Mouse (Mus musculus) kidney, adult 18-20 months (tissue): ENCODE measurements around the gene Egln2.
A peak's percentile ranks its signal among the peaks of the same experiment; 100 is the strongest.

Source experiments
- DNase-seq: peaks from one replicate; pipeline ENCODE4 v3.0.0; 2021

Egln2 gene

DNA sequence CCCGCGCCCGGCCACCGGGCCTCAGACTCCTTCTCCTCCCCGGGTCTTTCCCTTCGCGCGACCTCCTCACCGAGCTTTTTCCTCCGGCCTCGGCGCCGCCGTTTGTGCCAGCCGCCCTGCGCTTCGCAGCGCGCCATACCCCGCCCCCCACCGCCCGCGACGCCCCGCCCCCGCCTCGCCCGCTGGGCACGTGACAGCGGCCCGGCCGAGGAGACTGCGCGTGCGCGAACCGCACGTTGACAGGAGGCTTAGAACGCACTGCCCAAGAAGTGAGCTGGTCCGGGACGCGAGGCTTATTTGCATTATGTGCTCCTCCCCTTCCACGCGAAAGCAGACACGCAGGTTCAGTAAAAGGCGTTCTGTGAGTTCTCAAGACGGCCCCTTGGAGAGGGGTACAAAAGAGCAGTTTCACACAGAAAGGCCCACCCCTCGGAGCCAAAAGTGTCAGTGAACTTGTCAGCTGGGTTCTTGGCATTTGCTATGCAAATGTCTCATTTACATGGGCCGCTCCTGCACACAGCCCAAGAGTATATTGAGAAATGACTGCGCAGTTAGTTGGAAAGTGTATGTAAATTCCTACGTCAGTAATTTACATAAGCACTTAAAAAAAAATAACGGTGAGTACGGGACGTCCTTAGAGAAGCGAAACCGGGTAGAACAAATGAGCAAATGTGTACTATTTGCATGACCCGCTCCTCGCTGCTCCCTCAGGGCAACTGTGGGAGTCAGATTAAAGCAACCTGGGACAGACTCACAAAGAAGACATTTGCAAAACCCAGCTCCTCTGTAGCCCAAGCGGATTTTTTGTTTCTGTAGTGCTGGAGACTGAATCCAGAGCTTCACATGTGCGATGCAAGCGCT is at the start of gene Egln2:
TSS of gene Egln2 (minus strand) at position 189 of the 861 bp plus-strand sequence.
- DNase-seq = peak; percentile 96

DNA sequence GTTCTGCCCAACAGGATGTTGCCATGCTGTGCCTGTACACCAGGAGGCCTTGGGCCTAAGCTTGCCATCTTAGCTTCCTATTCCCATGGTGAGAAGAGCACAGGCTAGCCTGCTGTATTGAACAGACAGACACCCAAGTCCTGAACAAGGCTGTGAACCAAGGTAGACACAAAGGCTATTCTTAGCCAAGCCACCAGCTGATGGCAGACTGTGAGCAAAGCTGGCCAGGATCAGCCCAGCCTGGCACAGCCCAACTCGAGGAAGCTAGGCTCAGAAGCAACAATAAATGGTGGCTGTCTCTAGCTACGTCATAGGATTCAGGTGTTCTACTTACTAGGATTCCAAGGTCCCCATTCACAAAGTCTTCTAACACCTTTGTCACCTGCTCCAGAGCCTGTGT is 46.0 kb upstream of the Egln2 start:
- no peak for DNase-seq

DNA sequence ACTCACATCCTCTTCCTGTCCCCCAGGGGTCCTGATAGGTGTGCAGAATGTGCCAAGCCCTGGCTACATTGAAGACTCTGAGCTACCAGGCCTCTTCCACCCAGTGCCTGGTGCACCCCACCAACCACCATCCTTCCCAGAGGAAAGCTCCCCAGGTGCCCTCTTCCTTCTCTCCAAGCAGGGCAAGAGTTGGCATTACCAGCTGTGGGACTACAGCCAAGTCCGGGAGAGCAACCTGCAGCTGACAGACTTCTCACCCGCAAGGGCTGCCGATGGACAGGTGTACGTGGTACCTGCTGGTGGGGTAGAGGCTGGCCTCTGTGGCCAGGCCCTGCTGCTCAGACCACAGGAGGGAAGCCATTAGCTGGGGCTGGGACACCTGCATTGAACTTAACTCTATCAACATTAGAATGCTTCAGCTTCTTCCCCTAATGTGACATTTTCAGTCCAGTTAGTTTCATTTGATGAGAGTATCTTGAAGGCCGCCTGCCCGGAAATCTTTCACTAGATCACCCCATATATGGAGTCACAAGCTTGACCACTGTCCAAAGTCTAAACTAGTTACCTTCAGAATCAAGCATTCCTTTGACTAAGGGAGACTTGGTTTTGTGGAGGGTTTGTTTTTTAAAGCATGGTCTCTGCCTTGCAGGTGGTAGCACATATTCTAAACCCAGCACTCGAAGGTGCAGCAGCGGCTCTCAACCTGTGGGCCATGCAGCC is 37.3 kb upstream of the Egln2 start:
- DNase-seq = peak; percentile 39

DNA sequence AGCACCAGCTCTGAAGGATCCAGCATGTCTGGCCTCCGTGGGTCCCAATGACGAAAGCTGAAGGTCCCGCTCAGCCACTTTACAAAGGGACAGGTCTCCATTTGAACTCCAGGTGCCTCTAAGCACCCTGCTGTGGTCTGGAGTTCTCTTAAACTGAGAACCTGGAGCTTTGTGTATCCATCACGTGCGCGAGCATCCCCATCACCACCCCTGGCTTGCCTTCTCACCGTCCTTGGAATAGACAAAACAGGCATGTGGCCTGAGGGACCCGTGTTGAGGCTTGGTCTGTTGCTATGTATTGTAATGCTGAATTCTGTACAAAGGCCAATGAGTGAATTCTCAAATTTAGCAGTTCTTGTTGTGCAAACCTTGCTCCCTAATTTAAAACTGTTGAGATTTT is 32.2 kb upstream of the Egln2 start:
- DNase-seq = no peak

DNA sequence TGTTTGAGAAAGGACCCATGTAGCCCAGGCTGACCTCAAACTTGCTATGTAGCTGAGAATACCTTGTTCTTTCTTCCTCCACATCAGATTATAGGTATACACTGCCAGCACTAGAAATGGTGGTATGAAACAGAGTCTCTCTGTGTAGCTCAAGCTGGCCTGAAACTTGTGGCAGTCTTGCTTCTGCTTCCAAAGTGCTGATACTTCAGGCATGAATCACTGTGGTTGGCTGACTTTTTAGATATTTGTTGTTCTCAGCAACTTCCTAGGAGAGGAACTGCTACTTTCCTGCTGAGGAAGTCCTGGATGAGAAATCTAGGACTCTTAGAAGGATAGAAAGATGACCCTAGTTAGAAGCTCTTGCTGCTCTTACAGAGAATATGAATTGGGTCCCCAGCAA is 31.8 kb upstream of the Egln2 start:
- DNase-seq = no peak

DNA sequence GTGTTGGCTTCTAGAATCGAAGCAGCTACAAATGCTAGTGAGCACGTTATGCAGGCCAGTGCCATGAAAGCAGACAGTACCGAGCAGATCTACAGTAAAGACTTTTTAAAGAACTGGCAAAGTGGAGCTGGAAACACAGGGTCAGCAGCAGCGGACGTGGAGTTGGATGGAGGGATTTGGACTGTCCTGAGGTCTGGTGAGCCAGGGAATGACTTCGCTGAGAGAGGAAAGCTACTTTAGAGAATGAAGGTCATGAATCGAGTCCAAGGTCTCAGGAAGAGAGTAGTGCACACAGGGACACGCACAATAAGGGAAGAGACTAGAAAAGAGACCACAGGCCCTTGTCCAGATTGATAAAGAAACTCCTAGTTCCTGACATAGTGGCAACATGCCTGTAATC is 31.0 kb upstream of the Egln2 start:
- DNase-seq = no peak

DNA sequence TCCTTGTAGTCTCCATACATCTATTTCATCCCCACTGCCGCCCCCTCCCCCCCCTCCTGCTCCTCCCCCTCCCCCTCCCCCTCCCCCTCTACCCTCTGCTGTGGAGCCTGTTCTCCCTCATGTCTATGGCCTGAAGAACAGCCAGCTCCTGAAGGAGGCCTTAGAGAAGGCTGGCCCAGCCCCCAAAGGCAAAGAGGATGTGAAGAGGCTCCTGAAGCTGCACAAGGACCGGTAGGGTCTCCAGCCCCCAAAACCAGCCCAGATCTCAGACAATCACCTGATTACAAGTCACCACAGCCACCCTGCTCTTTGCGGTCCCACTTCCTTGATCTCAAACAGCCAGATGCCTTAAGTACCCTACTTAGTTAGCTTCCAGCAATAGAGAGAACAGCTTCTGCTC is 30.5 kb upstream of the Egln2 start:
- no peak for DNase-seq

DNA sequence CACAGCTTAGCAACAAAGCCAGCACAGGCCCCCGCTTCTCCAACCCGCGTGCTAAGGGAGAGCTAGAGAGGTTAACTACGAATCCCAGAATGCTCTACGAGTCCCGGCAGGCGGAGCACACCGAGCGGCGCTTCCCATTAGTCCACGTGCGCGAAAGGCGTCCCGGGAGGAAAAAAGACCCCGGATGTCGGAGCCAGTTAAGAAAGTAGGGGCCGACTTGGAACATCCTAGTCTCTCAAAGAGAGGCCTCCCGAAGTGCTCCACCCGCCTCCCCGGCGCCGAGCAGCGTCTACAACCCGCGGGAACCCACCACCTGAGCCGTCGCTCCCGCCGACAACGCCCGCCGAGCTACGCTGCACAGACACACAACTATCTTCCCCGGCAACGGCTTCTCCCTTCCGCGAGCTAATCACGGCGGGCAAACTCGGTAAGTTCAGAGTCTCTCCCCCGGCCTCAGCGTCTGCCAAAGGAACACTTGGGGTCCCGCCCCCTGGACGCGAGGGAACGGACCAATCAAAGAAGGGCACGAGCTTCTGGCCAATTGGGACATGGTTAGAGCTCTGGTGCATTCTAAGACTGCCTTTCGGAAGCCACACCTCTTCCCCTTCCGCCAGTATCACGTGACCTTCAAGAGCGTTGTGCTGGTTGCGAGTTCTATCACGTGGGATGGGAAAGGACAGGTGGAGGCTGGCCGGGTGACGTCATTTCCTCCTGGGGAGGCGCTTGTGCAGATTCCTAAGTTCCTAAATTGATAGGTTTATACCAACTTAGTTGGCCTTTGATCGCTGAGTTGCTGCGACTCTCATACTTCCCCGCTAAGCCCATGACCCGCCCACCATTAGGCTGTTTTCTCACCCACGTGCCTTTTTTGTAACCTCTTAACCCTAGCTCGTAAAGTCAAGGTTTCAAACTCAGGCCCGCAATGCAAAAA is 29.3 kb upstream of the Egln2 start, which contains the start of the genes BC024978 and Snrpa:
TSS of gene BC024978 (plus strand) at position 101 of the 931 bp plus-strand sequence.
TSS of gene Snrpa (minus strand) at position 591 of the 931 bp plus-strand sequence.
- peak; percentile 96 for DNase-seq

DNA sequence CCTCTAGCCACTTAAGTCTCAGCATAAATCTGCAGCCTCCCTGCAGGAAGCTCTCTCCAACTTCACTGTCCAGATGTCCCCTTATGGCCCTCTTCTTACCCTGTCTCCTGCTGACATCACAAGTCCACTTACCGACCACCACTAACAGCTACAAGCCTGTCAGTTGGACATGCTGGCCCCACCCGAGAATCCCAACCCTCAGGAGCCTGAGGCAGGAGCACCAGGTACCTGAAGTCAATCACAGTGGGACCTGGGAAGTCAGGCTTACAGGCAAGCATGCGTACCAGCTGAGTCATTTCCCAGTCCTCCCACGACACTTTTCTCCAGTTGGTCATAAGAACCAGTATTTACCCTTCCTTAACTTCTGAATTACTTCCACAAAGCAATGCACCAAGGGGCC is 27.1 kb upstream of the Egln2 start:
- no peak for DNase-seq

DNA sequence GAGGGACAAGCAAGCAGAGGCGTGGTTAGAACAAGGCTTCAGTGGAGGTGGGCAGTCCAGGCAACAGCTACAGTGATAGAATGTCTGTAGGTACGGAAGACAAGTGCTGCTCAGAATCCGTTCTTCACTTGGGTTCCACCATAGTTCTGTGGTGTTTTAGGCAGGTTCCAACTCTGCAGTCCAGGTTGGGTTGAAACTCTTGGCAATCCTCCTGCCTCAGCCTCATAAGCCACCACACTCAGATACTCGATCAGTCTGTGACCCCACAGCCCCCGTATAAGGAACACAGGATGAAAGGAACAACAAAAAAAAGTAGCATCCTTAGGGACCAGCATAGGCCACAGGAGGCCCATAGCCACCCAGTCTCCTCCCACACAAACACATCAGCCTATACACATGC is 25.8 kb upstream of the Egln2 start:
- no peak for DNase-seq

DNA sequence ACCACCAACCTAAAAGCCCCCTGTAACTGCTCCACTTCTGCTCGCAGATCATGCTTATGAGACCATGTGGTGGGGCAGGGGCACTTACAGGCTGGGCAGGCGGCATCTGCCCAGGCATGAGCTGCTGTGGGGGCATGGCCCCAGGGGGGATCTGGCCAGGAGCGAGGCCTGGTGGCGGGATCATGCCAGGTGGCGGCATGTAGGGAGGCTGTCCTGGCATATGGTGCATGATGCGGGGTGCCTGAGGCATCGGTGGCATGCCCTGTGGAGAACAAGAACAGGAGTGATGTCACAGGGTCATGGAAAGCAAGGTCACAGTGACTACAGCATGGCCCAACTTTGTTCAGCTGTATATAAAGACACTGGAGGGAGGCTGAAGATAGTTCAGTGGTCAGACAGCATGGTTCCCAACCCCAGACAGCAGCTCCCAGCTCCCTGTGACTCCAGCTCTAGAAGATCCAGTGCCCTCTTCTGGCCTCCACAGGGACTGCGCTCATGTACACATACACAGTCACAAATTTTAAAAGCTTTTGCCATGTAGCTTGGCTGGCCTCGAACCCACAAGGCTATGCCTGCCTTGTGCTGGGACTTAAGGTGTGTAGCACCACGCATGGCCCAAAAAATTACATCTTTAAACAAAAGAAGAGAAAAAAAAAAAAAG is 22.8 kb upstream of the Egln2 start:
- DNase-seq = no peak

DNA sequence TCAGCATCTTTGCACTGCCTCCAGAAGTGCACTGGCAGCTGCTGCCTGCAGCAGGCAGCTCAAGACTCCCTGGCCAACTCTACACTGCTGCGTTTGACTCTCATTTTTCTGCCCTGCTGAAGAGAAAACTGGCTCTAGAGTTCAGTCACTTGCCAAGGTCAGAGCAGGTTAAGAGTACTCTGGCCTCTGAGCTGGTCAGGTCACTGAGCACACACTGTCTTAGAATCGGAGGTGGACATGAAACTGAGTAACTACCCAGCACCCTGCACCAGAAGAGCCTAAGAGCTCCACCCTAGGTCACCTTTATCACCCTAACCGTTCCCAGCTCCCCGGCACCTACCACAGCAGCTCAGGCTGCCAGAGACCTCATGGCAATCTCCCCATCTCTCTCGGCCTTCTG is 19.4 kb upstream of the Egln2 start:
- DNase-seq = no peak

DNA sequence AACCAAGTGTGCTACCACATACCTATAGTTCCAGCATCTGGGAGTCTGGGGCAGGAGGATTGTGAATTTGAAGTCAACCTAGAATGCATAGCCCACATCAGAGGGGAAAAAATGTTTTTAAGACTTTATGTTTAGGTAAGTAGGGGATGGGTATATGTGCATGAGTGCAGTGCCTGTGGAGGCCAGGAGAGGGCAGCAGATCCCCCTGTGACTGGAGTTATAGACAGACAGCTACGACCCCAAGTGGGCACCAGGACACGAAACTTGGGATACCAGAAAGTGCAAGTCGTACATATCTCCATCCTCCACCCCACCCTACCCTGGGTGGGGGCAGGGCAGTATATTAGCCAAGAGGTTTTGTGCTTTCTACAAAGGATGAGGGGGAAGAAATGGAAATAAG is 18.4 kb upstream of the Egln2 start:
- DNase-seq = no peak

DNA sequence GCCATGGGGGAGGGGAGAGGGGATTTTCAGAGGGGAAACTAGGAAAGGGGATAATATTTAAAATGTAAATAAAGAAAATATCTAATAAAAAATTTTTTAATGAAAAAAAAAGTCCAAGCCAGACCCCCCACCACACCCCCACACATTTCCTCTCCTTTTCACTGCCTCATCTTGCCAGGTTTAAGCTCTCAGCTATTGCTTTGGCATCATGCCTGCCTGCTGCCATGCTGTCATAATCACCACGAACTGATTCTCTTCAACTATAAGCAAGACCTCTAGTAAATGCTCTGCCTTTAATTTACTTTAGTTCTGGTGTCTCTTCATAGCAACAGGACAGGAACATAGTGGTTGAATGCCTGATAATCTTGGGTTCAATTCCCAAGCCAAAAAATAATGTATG is 15.9 kb upstream of the Egln2 start:
- no peak for DNase-seq

DNA sequence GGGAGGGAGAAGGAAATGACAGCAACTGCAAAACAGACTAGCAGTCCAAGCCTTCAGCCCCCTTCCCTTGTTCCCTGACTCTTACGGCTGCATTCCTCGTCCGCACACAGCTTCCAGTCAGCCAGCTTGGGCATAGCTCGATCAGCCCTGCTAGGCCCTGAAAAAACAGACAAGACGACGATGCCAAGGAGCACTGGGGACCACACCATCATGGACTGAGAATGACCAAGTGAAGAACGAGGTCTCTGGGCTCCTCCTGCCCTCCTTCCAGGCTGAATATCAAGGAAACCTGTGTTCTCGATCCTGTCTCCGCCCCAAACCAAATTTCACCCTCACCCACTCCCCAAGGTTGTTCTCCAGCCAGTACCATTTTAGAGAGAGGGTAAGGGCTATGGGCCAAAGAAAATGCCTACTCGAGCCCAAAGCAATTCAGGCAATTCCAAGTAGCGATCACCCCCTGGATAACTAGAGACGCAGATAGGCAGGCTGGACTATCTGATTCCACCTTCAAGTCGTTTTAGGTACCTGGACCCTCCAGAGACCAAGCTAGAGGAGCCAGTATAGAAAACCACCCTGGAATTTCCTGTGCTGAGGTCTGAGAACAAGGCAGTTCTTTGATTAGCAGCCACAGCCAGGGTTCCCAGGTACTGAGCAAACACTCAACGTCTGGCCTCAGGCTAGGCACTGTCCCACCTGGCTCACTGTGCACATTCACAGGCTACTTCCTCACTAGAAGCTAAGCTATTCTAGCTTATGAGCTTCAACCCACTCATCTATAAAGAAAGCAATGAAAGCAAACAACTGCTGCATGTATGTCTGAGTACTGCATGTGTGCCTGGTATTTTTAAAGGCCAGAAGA is 14.5 kb upstream of the Egln2 start, which contains the start of the genes Gm21983 and Mia:
TSS of gene Gm21983 (minus strand) at position 250 of the 859 bp plus-strand sequence.
TSS of gene Mia (minus strand) at position 321 of the 859 bp plus-strand sequence.
- DNase-seq = no peak

DNA sequence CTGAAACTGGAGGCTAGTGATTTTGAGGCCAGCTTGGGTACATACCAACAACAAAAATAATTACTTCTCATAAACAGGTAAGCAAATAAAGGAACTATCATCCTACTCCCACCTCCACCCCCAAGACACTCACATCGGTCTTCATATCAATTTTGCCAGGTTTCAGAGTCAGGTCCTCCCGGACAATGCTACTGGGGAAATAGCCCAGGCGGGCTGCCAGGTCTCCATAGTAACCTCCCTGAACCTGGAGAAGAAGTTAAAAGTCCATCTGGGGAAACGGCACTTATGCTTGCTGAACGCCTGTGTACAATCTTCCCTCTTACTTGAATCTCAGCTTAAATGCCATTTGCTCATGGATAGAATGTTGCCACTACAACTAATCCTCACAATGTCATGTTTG is 13.4 kb upstream of the Egln2 start:
- DNase-seq = peak; percentile 88

DNA sequence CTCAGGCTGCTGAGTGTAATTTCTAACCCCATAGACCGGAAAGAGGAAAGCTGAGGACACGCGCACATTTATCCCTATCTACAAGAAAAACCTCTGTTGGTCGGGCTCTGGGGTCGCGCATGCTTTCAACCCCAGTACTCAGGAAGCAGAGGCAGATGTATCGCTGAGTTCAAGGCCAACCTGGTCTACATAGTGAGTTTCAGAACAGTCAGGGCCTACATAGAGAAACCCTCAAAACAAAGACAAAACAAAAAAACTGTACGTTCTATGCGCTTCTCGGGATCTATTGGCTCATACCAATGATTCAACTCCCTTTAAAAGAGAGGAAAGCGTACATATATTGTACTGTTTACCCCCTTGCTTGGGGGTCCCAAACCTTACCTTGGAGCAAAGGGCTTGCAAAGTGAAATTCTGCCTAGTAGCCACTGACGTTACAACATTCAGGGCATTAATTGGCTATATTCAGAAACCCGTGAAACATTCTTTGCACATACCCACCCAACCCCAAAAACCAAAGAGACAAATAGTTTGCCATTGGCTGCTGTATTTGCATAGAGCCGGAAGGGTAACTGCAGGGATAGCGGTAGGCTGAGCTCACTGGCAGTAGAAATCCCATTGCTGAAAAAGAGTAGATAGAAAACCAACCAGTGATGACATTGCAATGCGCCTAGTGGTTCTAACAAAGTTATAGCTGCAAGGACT is 12.8 kb upstream of the Egln2 start:
- DNase-seq = no peak

DNA sequence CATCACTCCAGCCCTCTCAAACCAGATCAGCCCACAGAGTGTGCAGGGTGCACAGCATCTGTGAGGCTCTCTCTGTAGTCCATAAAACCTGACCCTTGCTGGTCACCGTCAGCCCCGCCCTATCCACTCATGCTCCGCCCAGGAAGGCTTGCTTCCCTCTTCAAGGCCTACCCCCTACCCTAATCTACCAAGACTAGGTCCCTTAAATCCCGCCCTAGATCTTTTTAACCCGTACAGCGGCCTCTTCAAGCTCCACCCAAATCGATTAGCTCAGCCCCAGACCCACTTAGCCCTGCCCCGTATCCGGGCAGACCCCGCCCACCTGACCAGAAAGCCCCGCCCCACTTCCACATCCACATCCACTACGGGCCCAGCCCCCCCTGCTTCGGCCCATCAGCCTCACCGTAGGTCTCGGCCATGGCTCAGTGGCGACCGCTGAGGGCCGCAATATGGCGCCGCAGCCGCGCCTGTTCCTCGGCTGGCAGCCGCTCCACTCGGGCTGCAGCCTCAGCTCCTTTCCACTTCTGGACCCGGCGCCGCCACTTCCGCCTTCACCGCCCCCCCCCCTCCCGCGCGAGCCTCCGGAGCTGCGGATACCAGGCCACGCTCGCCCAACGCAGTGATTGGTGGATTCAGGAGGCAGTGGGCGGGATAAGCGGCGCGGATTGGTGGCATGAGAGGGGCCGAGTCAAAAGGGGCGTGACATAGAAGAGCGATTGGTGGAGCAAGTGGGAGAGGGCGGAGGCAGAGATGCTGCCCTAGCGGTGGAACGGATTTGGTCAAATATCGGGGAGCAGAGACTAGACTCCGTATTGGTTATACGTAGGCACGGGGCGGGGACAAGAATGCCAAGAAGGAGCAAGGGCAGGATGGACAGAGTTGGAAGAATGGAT is 12.0 kb upstream of the Egln2 start, which contains the start of gene Rab4b:
TSS of gene Rab4b (minus strand) at position 573 of the 893 bp plus-strand sequence.
- peak; percentile 99 for DNase-seq

DNA sequence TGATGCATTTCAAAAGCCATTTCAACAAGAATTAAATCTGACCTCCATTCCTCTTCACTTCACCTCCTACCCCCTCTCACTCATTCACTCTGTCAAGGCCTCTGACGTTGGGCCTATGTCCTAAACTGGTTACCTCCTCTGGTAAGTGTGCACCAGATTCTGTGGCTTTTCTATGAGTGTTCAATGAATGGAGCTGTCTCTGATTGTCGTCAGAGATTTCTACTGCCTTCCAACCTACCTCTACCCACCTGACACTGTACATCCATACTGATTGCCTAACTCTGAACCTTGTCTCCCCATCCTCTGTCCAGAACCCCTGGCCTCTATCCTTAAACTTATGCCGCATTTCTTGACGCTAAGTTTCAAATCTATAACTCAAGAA is 11.3 kb upstream of the Egln2 start:
- no peak for DNase-seq
